Mouse (Mus musculus) liver, adult 2 months (tissue): ENCODE results near the gene Zmiz1.

Source experiments
- CTCF ChIP-seq: fragments of 200-500 bp; IDR thresholded peaks from 2 replicates; pipeline ENCODE4 v1.5.1; 2011; ENCODE audit warnings: low read depth, low read length, control low read depth
- POLR2A ChIP-seq: fragments of 200-500 bp; IDR thresholded peaks from 2 replicates; pipeline ENCODE4 v1.6.1; 2011; ENCODE audit warnings: low read length, control low read depth; ENCODE audit not compliant: insufficient read depth; ENCODE audit errors: extremely low read depth

DNA sequence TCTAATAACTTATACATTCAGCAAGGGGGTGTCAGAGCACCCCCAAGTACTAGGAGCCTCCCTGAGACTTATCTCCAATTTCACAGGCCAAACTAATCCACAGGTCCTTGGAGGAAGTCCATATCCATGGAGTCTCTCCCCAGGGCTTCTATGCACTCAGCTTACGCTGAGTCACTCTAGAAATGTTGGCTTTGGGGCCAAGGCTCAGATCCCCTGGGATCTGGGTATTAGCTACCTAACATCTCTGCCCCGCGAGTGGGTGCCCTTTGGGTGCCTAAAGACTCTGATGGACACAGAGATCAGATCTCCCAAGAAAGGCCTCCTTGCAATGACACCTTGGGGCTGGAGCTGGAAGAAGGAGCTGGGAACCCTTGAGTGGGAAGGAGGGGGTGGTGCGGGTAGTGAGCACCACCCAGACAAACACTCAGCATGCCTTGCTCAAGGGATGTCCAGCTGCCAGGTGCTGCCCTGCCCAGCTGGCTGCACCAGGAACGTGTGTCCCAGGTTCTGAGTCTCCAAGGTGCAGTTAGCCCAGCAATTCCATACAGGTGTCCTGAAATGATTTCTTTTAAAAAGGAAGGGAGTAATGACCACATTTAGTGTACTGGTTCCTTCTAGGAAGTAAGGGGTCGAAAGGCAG, 11.7 kb upstream of the Zmiz1 start:
- TF ChIP-seq POLR2A (no peak), CTCF (no peak)
